Mouse (Mus musculus) neural tube, embryonic 13.5 days (tissue): Measurements from ENCODE around the gene Card11. TPM values are rescaled to one million over a fixed set of nuclear protein-coding genes. Genes with fewer than 3 reads are reported as not detected.

Experiments used
- ATAC-seq: fragments of 200-750 bp; cut with Nextera tagmentation; 2 replicates; pipeline ENCODE4 v1.8.0; 2017; ENCODE audit warnings: low read depth, mild to moderate bottlenecking, moderate TSS enrichment, moderate library complexity
- H3K27ac ChIP-seq: fragments of 300-500 bp; sonication (generic); replicated peaks from 2 replicates; pipeline ENCODE4 v1.5.1; 2015; ENCODE audit warnings: moderate library complexity, mild to moderate bottlenecking, inconsistent platforms
- H3K27me3 ChIP-seq: fragments of 300-500 bp; sonication (generic); 2 replicates; pipeline ENCODE4 v1.6.1; 2015; ENCODE audit warnings: mild to moderate bottlenecking, inconsistent platforms
- H3K36me3 ChIP-seq: fragments of 300-500 bp; sonication (generic); 2 replicates; pipeline ENCODE4 v1.6.1; 2015; ENCODE audit warnings: mild to moderate bottlenecking, inconsistent platforms
- H3K4me1 ChIP-seq: fragments of 300-500 bp; sonication (generic); replicated peaks from 2 replicates; pipeline ENCODE4 v1.6.1; 2015; ENCODE audit warnings: inconsistent platforms
- H3K4me2 ChIP-seq: fragments of 300-500 bp; sonication (generic); 2 replicates; pipeline ENCODE4 v1.6.1; 2015; ENCODE audit warnings: inconsistent platforms, mild to moderate bottlenecking, moderate library complexity
- H3K4me3 ChIP-seq: fragments of 300-500 bp; sonication (generic); 2 replicates; pipeline ENCODE4 v1.5.1; 2015; ENCODE audit warnings: mild to moderate bottlenecking, inconsistent platforms
- H3K9ac ChIP-seq: fragments of 300-500 bp; sonication (generic); 2 replicates; pipeline ENCODE4 v1.6.1; 2015; ENCODE audit warnings: moderate library complexity, mild to moderate bottlenecking, inconsistent platforms
- H3K9me3 ChIP-seq: fragments of 300-500 bp; sonication (generic); 2 replicates; pipeline ENCODE4 v1.6.1; 2016; ENCODE audit warnings: inconsistent platforms
- WGBS: fragments of 180-500 bp; shearing (Covaris S2); methylation state at CpG from one replicate; pipeline ENCODE4 v1.1.7; 2015; 5-methylcytosine and 5-hydroxymethylcytosine counted together
- polyA plus RNA-seq: library from polyadenylated mRNA; unstranded; fragments of >200 nt; fragmentation: Nextera tagmentation; extraction: Ambion mirVana; gene quantifications from 2 replicates; pipeline ENCODE4 v1.2.1, GENCODE M21; 2015

Card11 gene
- polyA plus RNA-seq, 1 experiment from 2014 or later: 0.66 TPM

DNA sequence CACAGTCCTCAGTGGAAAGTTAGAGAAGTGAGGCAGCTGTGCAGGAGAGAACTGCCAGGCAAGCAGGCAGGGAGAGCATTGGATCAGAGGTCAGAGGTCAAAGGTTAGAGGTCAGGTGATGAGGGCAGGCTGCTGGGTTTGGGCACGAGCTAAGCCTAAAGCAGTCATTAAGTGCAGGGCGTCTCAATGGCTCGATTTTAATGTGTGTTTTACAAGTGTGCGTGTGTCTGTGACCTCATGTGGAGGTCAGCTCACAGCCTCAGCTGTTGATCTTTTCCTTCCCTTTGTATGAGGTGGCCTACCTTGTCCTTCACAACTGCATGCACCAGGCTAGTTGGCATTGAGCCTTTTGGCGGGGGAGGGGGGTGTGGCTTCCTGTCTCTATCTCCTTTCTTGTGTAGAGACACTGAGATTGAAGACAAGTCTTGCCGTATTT is 19.0 kb downstream of the Card11 start:
- WGBS: 33% methylated on average over 6 of the region's 6 CpGs
- H3K4me2 ChIP-seq: no peak overlapping the region
- no peaks in the 10 kb centered on the region for H3K27me3 ChIP-seq
- no peaks in the 10 kb centered on the region for H3K9me3 ChIP-seq
- no peak overlapping the region for H3K4me3 ChIP-seq
- no peaks in the 10 kb centered on the region for H3K36me3 ChIP-seq
- no peak overlapping the region for H3K9ac ChIP-seq
- no peaks in the 10 kb centered on the region for H3K4me1 ChIP-seq
- H3K27ac ChIP-seq: no peak overlapping the region
- ATAC-seq: no peak

DNA sequence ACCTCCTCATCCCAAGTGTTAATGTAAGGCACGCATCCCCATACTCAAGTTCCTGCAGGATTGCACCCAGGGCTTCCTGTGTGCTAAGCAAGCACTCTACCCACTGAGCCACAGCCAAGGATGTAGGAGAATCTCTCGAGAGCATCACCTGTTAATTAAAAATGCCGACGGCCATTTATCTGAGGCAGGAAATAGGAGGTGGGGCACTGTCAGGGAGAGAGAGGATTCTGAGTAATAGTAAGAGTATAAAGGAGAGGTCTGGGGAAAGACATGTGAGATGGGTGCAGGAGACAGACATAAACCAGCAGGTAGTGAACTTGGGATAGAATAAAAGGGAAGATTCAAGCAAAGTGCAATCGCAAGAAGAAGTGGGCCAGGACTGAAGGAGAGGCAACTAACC is 19.6 kb downstream of the Card11 start:
- Histone ChIP-seq H3K9me3 (no peaks in the 10 kb centered on the region), H3K4me2 (no peak overlapping the region), H3K4me1 (no peaks in the 10 kb centered on the region), H3K9ac (no peak overlapping the region), H3K36me3 (no peaks in the 10 kb centered on the region), H3K4me3 (no peak overlapping the region), H3K27ac (no peak overlapping the region), H3K27me3 (no peaks in the 10 kb centered on the region)
- ATAC-seq: no peak
- WGBS: 83% methylated on average over 5 of the region's 5 CpGs

DNA sequence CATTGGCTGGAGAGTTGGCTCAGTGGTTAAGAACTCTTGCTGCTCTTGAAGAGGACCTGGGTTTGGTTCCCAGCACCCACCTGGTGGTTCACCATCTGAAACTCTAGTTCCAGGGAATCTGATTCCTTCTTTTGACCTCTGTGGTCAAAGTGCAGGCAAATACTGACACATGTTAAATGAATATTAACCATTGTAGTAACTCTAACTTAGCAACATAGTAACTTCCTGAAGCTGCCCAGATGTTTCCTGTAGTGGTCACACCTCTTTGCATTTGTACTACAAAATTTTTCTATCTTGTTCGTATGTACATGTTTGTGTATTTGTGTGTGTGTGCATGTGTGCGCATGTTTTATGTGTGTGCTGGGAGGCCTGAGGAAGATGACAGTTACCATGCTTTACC is 20.3 kb downstream of the Card11 start:
- Histone ChIP-seq H3K9me3 (no peaks in the 10 kb centered on the region), H3K4me3 (no peak overlapping the region), H3K27ac (no peak overlapping the region), H3K4me1 (no peaks in the 10 kb centered on the region), H3K36me3 (no peaks in the 10 kb centered on the region), H3K9ac (no peak overlapping the region), H3K27me3 (no peaks in the 10 kb centered on the region), H3K4me2 (no peak overlapping the region)
- ATAC-seq: no peak
- 95% methylated on average over 2 of the region's 2 CpGs for WGBS

DNA sequence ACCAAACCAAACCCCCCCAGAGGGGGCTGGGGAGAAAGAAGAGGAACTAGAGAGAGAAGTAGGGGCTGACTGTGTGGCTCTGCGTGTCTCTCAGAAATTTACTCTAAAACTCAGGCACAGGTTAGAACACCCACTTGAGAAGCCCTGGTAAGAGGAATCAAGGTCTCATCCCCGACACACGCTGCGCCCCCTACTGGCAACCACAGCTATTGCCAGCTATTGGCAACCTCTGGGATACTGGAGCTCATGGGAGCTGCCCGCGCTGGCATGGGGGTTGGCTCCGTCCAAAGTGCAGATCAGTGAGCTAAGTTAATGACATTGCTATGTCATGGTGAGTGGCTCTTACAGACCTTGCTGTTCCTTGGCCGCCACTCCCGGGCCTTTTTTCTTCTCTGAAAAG is 37.4 kb downstream of the Card11 start:
- no peak for ATAC-seq
- Histone ChIP-seq H3K9me3 (no peaks in the 10 kb centered on the region), H3K4me1 (peaks cover 10% of the 10 kb centered on the region), H3K4me2 (no peak overlapping the region), H3K27me3 (no peaks in the 10 kb centered on the region), H3K4me3 (no peak overlapping the region), H3K36me3 (no peaks in the 10 kb centered on the region), H3K9ac (no peak overlapping the region), H3K27ac (no peak overlapping the region)
- 34% methylated on average over 9 of the region's 9 CpGs for WGBS

DNA sequence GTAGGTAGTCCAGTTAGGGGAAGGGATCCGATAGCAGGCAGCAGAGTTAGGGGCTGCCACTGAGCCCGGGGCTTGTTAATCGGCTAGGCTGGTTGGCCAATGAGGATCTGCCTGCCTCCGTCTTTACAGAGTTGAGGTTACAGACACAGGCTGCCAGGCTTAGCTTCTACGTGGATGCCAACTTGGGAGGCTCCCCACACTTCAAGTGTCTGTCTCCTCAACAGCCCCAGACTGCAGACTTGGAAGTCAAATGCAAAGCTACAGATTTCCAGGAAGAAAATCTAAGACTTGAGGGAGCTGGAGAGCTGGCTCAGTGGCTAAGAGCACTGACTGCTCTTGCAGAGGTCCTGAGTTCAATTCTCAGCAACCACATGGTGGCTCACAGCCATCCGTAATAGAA is 39.6 kb downstream of the Card11 start:
- H3K4me1 ChIP-seq: peaks cover 10% of the 10 kb centered on the region
- H3K9me3 ChIP-seq: no peaks in the 10 kb centered on the region
- no peak overlapping the region for H3K9ac ChIP-seq
- H3K4me3 ChIP-seq: no peak overlapping the region
- H3K27ac ChIP-seq: no peak overlapping the region
- H3K36me3 ChIP-seq: no peaks in the 10 kb centered on the region
- no peak overlapping the region for H3K4me2 ChIP-seq
- no peaks in the 10 kb centered on the region for H3K27me3 ChIP-seq
- no peak for ATAC-seq
- 80% methylated on average over 6 of the region's 6 CpGs for WGBS

DNA sequence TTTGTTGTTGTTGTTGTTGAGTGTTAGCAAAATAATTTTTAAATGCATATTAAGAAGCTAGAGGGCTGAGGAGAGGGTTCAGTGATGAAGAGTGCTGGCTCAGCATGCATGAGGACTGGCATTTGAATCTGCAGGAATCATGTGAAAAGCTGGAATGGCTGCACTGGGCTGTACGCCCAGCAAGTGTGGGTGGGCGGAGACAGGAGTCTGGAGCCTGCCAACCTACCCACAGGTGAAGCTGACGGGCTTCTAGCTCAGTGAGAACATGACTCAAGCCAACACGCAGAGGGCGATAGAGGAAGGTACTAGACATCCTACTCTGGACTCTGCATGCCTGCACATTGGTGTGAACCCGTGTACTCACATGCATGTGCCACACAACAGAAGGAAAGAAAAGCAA is 41.2 kb downstream of the Card11 start:
- 86% methylated on average over 6 of the region's 6 CpGs for WGBS
- Histone ChIP-seq H3K9me3 (no peaks in the 10 kb centered on the region), H3K4me1 (peaks cover 10% of the 10 kb centered on the region), H3K36me3 (no peaks in the 10 kb centered on the region), H3K27me3 (no peaks in the 10 kb centered on the region), H3K4me2 (no peak overlapping the region), H3K27ac (no peak overlapping the region), H3K4me3 (no peak overlapping the region), H3K9ac (no peak overlapping the region)
- no peak for ATAC-seq

DNA sequence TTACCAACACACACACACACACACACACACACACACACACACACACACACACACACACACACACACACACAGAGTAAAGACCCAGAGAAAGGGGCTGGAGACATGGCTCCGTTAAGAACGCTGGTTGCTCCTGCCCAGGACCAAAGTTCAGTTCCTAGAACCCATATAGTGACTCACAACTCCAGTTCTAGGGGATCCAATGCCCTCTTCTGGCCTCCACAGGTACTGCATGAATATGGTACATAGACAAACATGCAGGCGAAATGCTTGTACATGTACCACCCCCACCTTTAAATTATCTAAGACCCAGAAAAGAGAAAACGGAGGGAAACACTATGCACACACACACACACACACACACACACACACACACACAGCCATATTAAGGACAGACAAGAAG is 43.3 kb downstream of the Card11 start:
- no peak overlapping the region for H3K9ac ChIP-seq
- H3K9me3 ChIP-seq: no peaks in the 10 kb centered on the region
- no peak overlapping the region for H3K4me2 ChIP-seq
- peaks cover 10% of the 10 kb centered on the region for H3K4me1 ChIP-seq
- no peaks in the 10 kb centered on the region for H3K36me3 ChIP-seq
- WGBS: 83% methylated on average over 3 of the region's 4 CpGs
- ATAC-seq: no peak
- H3K27ac ChIP-seq: no peak overlapping the region
- no peak overlapping the region for H3K4me3 ChIP-seq
- H3K27me3 ChIP-seq: no peaks in the 10 kb centered on the region

GRCm38 (mm10) chr5:140955666-140956065 is 44.7 kb downstream of the Card11 start:
- no peaks in the 10 kb centered on the region for H3K27me3 ChIP-seq
- no peak overlapping the region for H3K4me3 ChIP-seq
- no peak overlapping the region for H3K9ac ChIP-seq
- no peaks in the 10 kb centered on the region for H3K36me3 ChIP-seq
- peaks cover 10% of the 10 kb centered on the region; the same call in 1 of the 2 replicates for H3K4me1 ChIP-seq
- WGBS: 90% methylated on average over 1 of the region's 1 CpGs
- H3K9me3 ChIP-seq: no peaks in the 10 kb centered on the region
- no peak overlapping the region for H3K4me2 ChIP-seq
- ATAC-seq: no peak
- no peak overlapping the region for H3K27ac ChIP-seq

- ATAC-seq: no peak
- H3K9ac ChIP-seq: no peak overlapping the region
Observed at GRCm38 (mm10) chr5:140951801-140952200, 48.6 kb downstream of the Card11 start.

DNA sequence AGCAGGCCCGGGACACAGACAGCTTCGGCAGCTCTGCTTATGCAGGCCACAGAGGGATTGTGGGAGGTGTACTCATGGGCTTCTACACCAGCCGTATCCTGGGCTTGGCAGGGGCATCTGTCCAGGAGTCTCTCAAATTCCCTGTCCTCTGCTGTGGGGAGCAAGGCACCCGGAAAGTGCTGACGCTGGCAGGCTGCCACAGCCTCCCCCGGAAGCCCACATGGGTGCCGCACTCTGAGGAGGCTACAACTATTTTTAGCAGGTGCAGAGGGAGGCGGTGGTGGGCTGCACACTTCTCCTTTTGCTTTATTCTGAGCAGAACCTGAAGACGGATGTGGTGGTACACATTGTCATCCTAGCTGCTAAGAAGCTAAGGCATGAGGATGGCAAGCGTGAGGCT is 52.4 kb downstream of the Card11 start:
- Histone ChIP-seq H3K27me3 (no peaks in the 10 kb centered on the region), H3K4me1 (peaks cover 10% of the 10 kb centered on the region; the same call in 1 of the 2 replicates), H3K4me2 (no peak overlapping the region), H3K9me3 (no peaks in the 10 kb centered on the region), H3K36me3 (no peaks in the 10 kb centered on the region), H3K4me3 (no peak overlapping the region), H3K9ac (no peak overlapping the region), H3K27ac (no peak overlapping the region)
- WGBS: 81% methylated on average over 10 of the region's 10 CpGs
- no peak for ATAC-seq

More at GRCm38 (mm10) chr5:140951801-140952200, 48.6 kb downstream of the Card11 start:
- Histone ChIP-seq H3K9me3 (no peaks in the 10 kb centered on the region), H3K36me3 (no peaks in the 10 kb centered on the region), H3K27ac (no peak overlapping the region; the same call in 1 of the 2 replicates), H3K4me3 (no peak overlapping the region), H3K4me2 (no peak overlapping the region), H3K27me3 (no peaks in the 10 kb centered on the region), H3K4me1 (peaks cover 10% of the 10 kb centered on the region; the same call in 1 of the 2 replicates)
- 83% methylated on average over 5 of the region's 5 CpGs for WGBS

- 80% methylated on average over 6 of the region's 6 CpGs for WGBS
Observed at GRCm38 (mm10) chr5:140946034-140946433, 54.3 kb downstream of the Card11 start.

GRCm38 (mm10) chr5:140944382-140945125 is 55.8 kb downstream of the Card11 start:
- Histone ChIP-seq H3K36me3 (no peaks in the 10 kb centered on the region), H3K27ac (no peak overlapping the region), H3K4me2 (no peak overlapping the region), H3K9me3 (no peaks in the 10 kb centered on the region), H3K9ac (no peak overlapping the region), H3K27me3 (no peaks in the 10 kb centered on the region), H3K4me1 (peaks cover 17% of the 10 kb centered on the region), H3K4me3 (no peak overlapping the region)
- WGBS: 78% methylated on average over 18 of the region's 18 CpGs
- no peak for ATAC-seq

More at GRCm38 (mm10) chr5:140946034-140946433, 54.3 kb downstream of the Card11 start:
- H3K27me3 ChIP-seq: no peaks in the 10 kb centered on the region
- no peak overlapping the region for H3K4me2 ChIP-seq
- H3K27ac ChIP-seq: no peak overlapping the region
- no peaks in the 10 kb centered on the region for H3K36me3 ChIP-seq
- H3K4me3 ChIP-seq: no peak overlapping the region
- no peak for ATAC-seq
- H3K4me1 ChIP-seq: peaks cover 6% of the 10 kb centered on the region
- H3K9ac ChIP-seq: no peak overlapping the region
- H3K9me3 ChIP-seq: no peaks in the 10 kb centered on the region
